Mouse (Mus musculus): ENCODE data around the gene Prr29. TPM values are rescaled to one million over a fixed set of nuclear protein-coding genes. Genes with fewer than 3 reads are reported as not detected.

The Prr29 gene
- total and polyA plus RNA-seq, 3 experiments: 0.37 to 10.4 (median 0.48) TPM

GRCm38 (mm10) chr11:106355382-106356128, 9.7 kb upstream of the Prr29 start:
- no peaks in the 10 kb centered on the region for H3K36me3 ChIP-seq (ENCODE audit: control insufficient read depth, insufficient read depth, low read length)
- H3K4me1 ChIP-seq (ENCODE audit: control insufficient read depth, insufficient read depth, low read length): peaks cover 4% of the 10 kb centered on the region; the same call in 1 of the 2 replicates
- H3K27me3 ChIP-seq (ENCODE audit: control insufficient read depth, insufficient read depth, low read length): no peaks in the 10 kb centered on the region
- H3K4me3 ChIP-seq: no peak overlapping the region
- H3K27ac ChIP-seq: 0 out of 2 replicates have a peak overlapping the region, but pooled peaks have one; percentile 9
- no peaks in the 10 kb centered on the region for H3K79me2 ChIP-seq (replicated peaks; ENCODE audit: control insufficient read depth, insufficient read depth, low read length)
- intact Hi-C loops (cut with DNase I): no loop called here
- no peak for TF ChIP-seq EP300 (IDR thresholded peaks at IDR 0.05; ENCODE audit: insufficient read depth, low read depth, low read length)
- no peak for TF ChIP-seq CTCF (IDR thresholded peaks at IDR 0.05)
- TF ChIP-seq POLR2A (IDR thresholded peaks at IDR 0.05; ENCODE audit: insufficient read depth, low read depth, low read length): no peak
- no peak overlapping the region for H3K9ac ChIP-seq (ENCODE audit: low read depth, low read length)
- DNase-seq: peak in 1 of 2 experiments; percentile 43
- WGBS: 32% methylated on average over 19 of the region's 19 CpGs

- DNase-seq: no peak
- peak; percentile 30 for TF ChIP-seq CTCF (IDR thresholded peaks at IDR 0.05)
- TF ChIP-seq POLR2A (IDR thresholded peaks at IDR 0.05; ENCODE audit: insufficient read depth, low read depth, low read length): no peak
- Histone ChIP-seq H3K27me3 (ENCODE audit: control insufficient read depth, insufficient read depth, low read length) (no peaks in the 10 kb centered on the region), H3K27ac (no peak overlapping the region), H3K4me1 (ENCODE audit: control insufficient read depth, insufficient read depth, low read length) (peaks cover 2% of the 10 kb centered on the region; the same call in 1 of the 2 replicates), H3K4me3 (no peak overlapping the region), H3K9ac (ENCODE audit: low read depth, low read length) (no peak overlapping the region), H3K79me2 (replicated peaks; ENCODE audit: control insufficient read depth, insufficient read depth, low read length) (no peaks in the 10 kb centered on the region), H3K36me3 (ENCODE audit: control insufficient read depth, insufficient read depth, low read length) (no peaks in the 10 kb centered on the region)
- intact Hi-C loops (cut with DNase I): no loop called here
- WGBS: 50% methylated on average over 5 of the region's 5 CpGs
Measured at GRCm38 (mm10) chr11:106359350-106359749, 5.9 kb upstream of the Prr29 start.

GRCm38 (mm10) chr11:106364712-106365111, 560 bp upstream of the Prr29 start:
- intact Hi-C loops (cut with DNase I): loop anchor here (2.0 kb wide), 1 partner anchor 34 kb away; no protein-coding TSS in a partner anchor
- Histone ChIP-seq H3K9ac (ENCODE audit: low read depth, low read length) (peak overlapping the region; percentile 50), H3K27ac (peak overlapping the region; percentile 65), H3K36me3 (ENCODE audit: control insufficient read depth, insufficient read depth, low read length) (no peaks in the 10 kb centered on the region), H3K79me2 (replicated peaks; ENCODE audit: control insufficient read depth, insufficient read depth, low read length) (no peaks in the 10 kb centered on the region), H3K4me3 (no peak overlapping the region), H3K4me1 (ENCODE audit: control insufficient read depth, insufficient read depth, low read length) (peaks cover 1% of the 10 kb centered on the region), H3K27me3 (ENCODE audit: control insufficient read depth, insufficient read depth, low read length) (no peaks in the 10 kb centered on the region)
- 0 out of 2 replicates have a peak, but pooled peaks have one; percentile 17 for TF ChIP-seq EP300 (IDR thresholded peaks at IDR 0.05; ENCODE audit: insufficient read depth, low read depth, low read length)
- no peak for TF ChIP-seq CTCF (IDR thresholded peaks at IDR 0.05)
- TF ChIP-seq POLR2A (IDR thresholded peaks at IDR 0.05; ENCODE audit: insufficient read depth, low read depth, low read length): peak; percentile 44; the same call in 1 of the 2 replicates
- 22% methylated on average over 11 of the region's 11 CpGs for WGBS
- peak; percentile 48 to 52 for DNase-seq

- no peak overlapping the region for H3K27ac ChIP-seq
- no peak overlapping the region for H3K4me3 ChIP-seq
- TF ChIP-seq POLR2A (IDR thresholded peaks at IDR 0.05; ENCODE audit: insufficient read depth, low read depth, low read length): no peak
- TF ChIP-seq EP300 (IDR thresholded peaks at IDR 0.05; ENCODE audit: insufficient read depth, low read depth, low read length): peak; percentile 82; the same call in 1 of the 2 replicates
- TF ChIP-seq CTCF (IDR thresholded peaks at IDR 0.05): peak; percentile 95
- H3K79me2 ChIP-seq (replicated peaks; ENCODE audit: control insufficient read depth, insufficient read depth, low read length): no peaks in the 10 kb centered on the region
- peak; percentile 67 to 84 for DNase-seq
- intact Hi-C loops (cut with DNase I): loop anchor here (2.0 kb wide), 2 partner anchors 26 to 64 kb away; no protein-coding TSS in a partner anchor
- WGBS: 4% methylated on average over 3 of the region's 3 CpGs
- no peaks in the 10 kb centered on the region for H3K27me3 ChIP-seq (ENCODE audit: control insufficient read depth, insufficient read depth, low read length)
- peaks cover 1% of the 10 kb centered on the region for H3K4me1 ChIP-seq (ENCODE audit: control insufficient read depth, insufficient read depth, low read length)
- peak overlapping the region; percentile 39; the same call in 1 of the 2 replicates for H3K9ac ChIP-seq (ENCODE audit: low read depth, low read length)
- H3K36me3 ChIP-seq (ENCODE audit: control insufficient read depth, insufficient read depth, low read length): no peaks in the 10 kb centered on the region
Measured at GRCm38 (mm10) chr11:106366316-106366715, 1.0 kb downstream of the Prr29 start.

- Histone ChIP-seq H3K4me3 (no peak overlapping the region), H3K4me1 (ENCODE audit: control insufficient read depth, insufficient read depth, low read length) (peaks cover 3% of the 10 kb centered on the region; the same call in 1 of the 2 replicates), H3K9ac (ENCODE audit: low read depth, low read length) (no peak overlapping the region), H3K79me2 (replicated peaks; ENCODE audit: control insufficient read depth, insufficient read depth, low read length) (no peaks in the 10 kb centered on the region), H3K27me3 (ENCODE audit: control insufficient read depth, insufficient read depth, low read length) (no peaks in the 10 kb centered on the region), H3K27ac (no peak overlapping the region; the same call in 1 of the 2 replicates), H3K36me3 (ENCODE audit: control insufficient read depth, insufficient read depth, low read length) (no peaks in the 10 kb centered on the region; the same call in 1 of the 2 replicates)
- intact Hi-C loops (cut with DNase I): no loop called here
- 38% methylated on average over 11 of the region's 11 CpGs for WGBS
- TF ChIP-seq POLR2A (IDR thresholded peaks at IDR 0.05; ENCODE audit: insufficient read depth, low read depth, low read length) (no peak), CTCF (IDR thresholded peaks at IDR 0.05) (no peak), EP300 (IDR thresholded peaks at IDR 0.05; ENCODE audit: insufficient read depth, low read depth, low read length) (no peak)
- DNase-seq: no peak
Measured at GRCm38 (mm10) chr11:106373998-106374397, 8.7 kb downstream of the Prr29 start.

- intact Hi-C loops (cut with DNase I): no loop called here
- H3K27me3 ChIP-seq (ENCODE audit: control insufficient read depth, insufficient read depth, low read length): no peaks in the 10 kb centered on the region
- peaks cover 3% of the 10 kb centered on the region; the same call in 1 of the 2 replicates for H3K4me1 ChIP-seq (ENCODE audit: control insufficient read depth, insufficient read depth, low read length)
- H3K9ac ChIP-seq (ENCODE audit: low read depth, low read length): no peak overlapping the region
- no peaks in the 10 kb centered on the region; the same call in 1 of the 2 replicates for H3K36me3 ChIP-seq (ENCODE audit: control insufficient read depth, insufficient read depth, low read length)
- H3K27ac ChIP-seq: no peak overlapping the region; the same call in 1 of the 2 replicates
- TF ChIP-seq POLR2A (IDR thresholded peaks at IDR 0.05; ENCODE audit: insufficient read depth, low read depth, low read length) (no peak), EP300 (IDR thresholded peaks at IDR 0.05; ENCODE audit: insufficient read depth, low read depth, low read length) (no peak), CTCF (IDR thresholded peaks at IDR 0.05) (no peak)
- DNase-seq: no peak
- no peak overlapping the region for H3K4me3 ChIP-seq
- WGBS: 45% methylated on average over 9 of the region's 9 CpGs
- H3K79me2 ChIP-seq (replicated peaks; ENCODE audit: control insufficient read depth, insufficient read depth, low read length): no peaks in the 10 kb centered on the region
Measured at GRCm38 (mm10) chr11:106374559-106374958, 9.3 kb downstream of the Prr29 start.
